ENCODE assay signal across 8 mouse cellular contexts in genomic region chr9:107873137-107873536, GRCm38 (mm10). TPM values are rescaled to one million over a fixed set of nuclear protein-coding genes. Genes with fewer than 3 reads are reported as not detected.
DNase-seq lines count a peak whose midpoint lies in the region; ATAC-seq and TF ChIP-seq lines count a peak whose summit lies in the region.

Gene Rbm6 (minus strand): TSS chr9:107873237.

- H3K27ac ChIP-seq in liver, adult 2 months (replicated peaks; ENCODE audit: insufficient read depth, low read depth, low read length) = peak within 1 kb of the TSS; percentile 93
- H3K27ac ChIP-seq in embryonic facial prominence, embryonic 10.5 days (replicated peaks) = peak within 1 kb of the TSS; percentile 98
- H3K27ac ChIP-seq in heart, embryonic 12.5 days (ENCODE audit: poor library complexity, severe bottlenecking) = peak within 1 kb of the TSS; percentile 97

- ATAC-seq in heart, embryonic 12.5 days (ENCODE audit: insufficient number of reproducible peaks, low FRiP score) = no peak
- ATAC-seq in monocyte, adult 5-6 weeks (replicated peaks; ENCODE audit: insufficient number of reproducible peaks, low FRiP score, low TSS enrichment, poor library complexity, severe bottlenecking) = no peak

- intact Hi-C loops in left cerebral cortex, postnatal 10 days (cut with DNase I) = no loop called here

- H3K4me1 ChIP-seq in liver, adult 2 months (ENCODE audit: control insufficient read depth, insufficient read depth, low read length) = peaks cover 4% of the 10 kb centered on the region; the same call in 1 of the 2 replicates
- H3K4me1 ChIP-seq in embryonic facial prominence, embryonic 10.5 days = peaks cover 16% of the 10 kb centered on the region
- H3K4me1 ChIP-seq in heart, embryonic 12.5 days (replicated peaks) = peaks cover 15% of the 10 kb centered on the region

- no peaks in the 10 kb centered on the region for H3K9me3 ChIP-seq in embryonic facial prominence, embryonic 10.5 days
- H3K9me3 ChIP-seq in heart, embryonic 12.5 days (replicated peaks) = no peaks in the 10 kb centered on the region

- H3K79me2 ChIP-seq in liver, adult 2 months (ENCODE audit: control insufficient read depth, insufficient read depth, low read length) = peaks cover 8% of the 10 kb centered on the region; the same call in 1 of the 2 replicates

- H3K27me3 ChIP-seq in liver, adult 2 months (ENCODE audit: control insufficient read depth, insufficient read depth, low read length) = no peaks in the 10 kb centered on the region
- no peaks in the 10 kb centered on the region for H3K27me3 ChIP-seq in embryonic facial prominence, embryonic 10.5 days (replicated peaks; ENCODE audit: low read depth, poor library complexity, severe bottlenecking)
- H3K27me3 ChIP-seq in heart, embryonic 12.5 days (replicated peaks) = 0 out of 2 replicates have a peak, but pooled peaks cover 4% of the 10 kb centered on the region

- no peak for TF ChIP-seq POLR2A in liver, adult 2 months (IDR thresholded peaks at IDR 0.05; ENCODE audit: extremely low read depth, insufficient read depth, low read length)

- H3K4me2 ChIP-seq in heart, embryonic 12.5 days = peak within 1 kb of the TSS; percentile 91

- H3K36me3 ChIP-seq in liver, adult 2 months (ENCODE audit: control insufficient read depth, insufficient read depth, low read length) = no peaks in the 10 kb centered on the region
- H3K36me3 ChIP-seq in embryonic facial prominence, embryonic 10.5 days (replicated peaks) = peaks cover 18% of the 10 kb centered on the region
- H3K36me3 ChIP-seq in heart, embryonic 12.5 days = 0 out of 2 replicates have a peak, but pooled peaks cover 2% of the 10 kb centered on the region

- peak within 1 kb of the TSS; percentile 84 for H3K4me3 ChIP-seq in liver, adult 2 months (ENCODE audit: insufficient read depth, low read depth, low read length)
- peak within 1 kb of the TSS; percentile 89 for H3K4me3 ChIP-seq in embryonic facial prominence, embryonic 10.5 days
- peak within 1 kb of the TSS; percentile 97 for H3K4me3 ChIP-seq in heart, embryonic 12.5 days

- no peak for DNase-seq in liver, adult 2 months (ENCODE audit: extremely low read depth, low read depth, low spot score)
- no peak for DNase-seq in liver
- DNase-seq in embryonic facial prominence, embryonic 10.5 days (ENCODE audit: low spot score) = no peak
- DNase-seq in left cerebral cortex, postnatal 10 days (ENCODE audit: extremely low spot score in 1 of 2, low spot score in 2 of 2) = no peak
- no peak for DNase-seq in retina, postnatal 1 day
- no peak for DNase-seq in spleen, postnatal 36 days (ENCODE audit: low spot score in 2 of 2)

- TF ChIP-seq CTCF in liver, adult 2 months (IDR thresholded peaks at IDR 0.05; ENCODE audit: low read depth, low read length) = no peak

- 4% methylated on average over 14 of the region's 14 CpGs for WGBS in liver, adult 2 months
- WGBS in embryonic facial prominence, embryonic 10.5 days = 12% methylated on average over 14 of the region's 14 CpGs
- 9% methylated on average over 14 of the region's 14 CpGs for WGBS in heart, embryonic 12.5 days

- H3K9ac ChIP-seq in liver, adult 2 months (ENCODE audit: low read depth, low read length) = peak within 1 kb of the TSS; percentile 95
- H3K9ac ChIP-seq in heart, embryonic 12.5 days = peak within 1 kb of the TSS; percentile 97

RNA-seq across cellular contexts. Expression of gene Rbm6, which starts in this region (rescaled TPM):
- total RNA-seq in liver, adult 2 months (2014; rRNA removed) = 31.8 and 34.4 TPM in 2 replicates
- 8.3 and 9.9 TPM in 2 replicates for polyA plus RNA-seq in liver, adult 2 months (2012; rRNA removed)
- polyA plus RNA-seq in embryonic facial prominence, embryonic 10.5 days (2016; fragmentation: Nextera tagmentation; extraction: Ambion mirVana) = 114 and 116 TPM in 2 replicates
- polyA plus RNA-seq in heart, embryonic 12.5 days (2016; fragmentation: Nextera tagmentation; extraction: Ambion mirVana) = 56.4 and 61.8 TPM in 2 replicates
- 10 to 100 TPM; 57.0 to 60.5 TPM for total RNA-seq in left cerebral cortex, postnatal 10 days (2021)
- total RNA-seq in monocyte, adult 5-6 weeks (2017) = 166 to 202 TPM (median 177 TPM) in 3 replicates
